Comparison of ENCODE assay signal across 1 mouse cellular context in the genomic region with DNA sequence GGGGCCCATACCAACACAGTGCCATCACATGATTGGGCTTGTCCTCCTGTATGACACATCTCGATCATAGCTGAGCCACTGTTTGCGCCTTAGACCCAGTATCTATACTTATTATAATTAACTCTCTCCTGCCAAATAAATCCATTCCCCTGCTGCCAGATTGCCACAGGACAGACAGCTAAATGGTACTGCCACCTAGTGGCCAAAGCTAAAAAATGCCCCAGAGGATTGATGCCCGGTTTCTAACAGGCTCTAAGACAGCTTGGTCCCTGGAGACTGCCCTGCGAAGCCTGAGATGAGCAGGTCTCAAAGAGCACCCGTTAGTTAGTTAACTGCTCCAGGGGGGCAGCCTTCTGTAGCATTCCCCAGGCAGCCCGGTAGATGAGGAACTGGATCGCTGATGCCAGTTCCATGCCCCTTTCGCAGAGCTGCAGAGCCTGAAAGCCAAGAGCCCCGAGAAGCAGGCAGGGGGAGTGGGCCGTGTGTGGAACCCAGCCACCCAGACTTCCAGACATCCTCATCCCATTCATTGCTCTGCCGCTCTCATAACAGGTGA.
A peak's percentile ranks its signal among the peaks of the same experiment; 100 is the strongest.
TF ChIP-seq lines count a peak whose summit lies in the region.

No protein-coding gene starts in this region.

TF ChIP-seq in CH12.LX, 34 proteins besides CTCF, POLR2A, EP300 and RAD21 (continued from another document):
- TF ChIP-seq SMC3 (IDR thresholded peaks at IDR 0.05; ENCODE audit: low read depth, low read length) (peak; percentile 90), CHD2 (IDR thresholded peaks at IDR 0.05; ENCODE audit: low read length) (no peak), BHLHE40 (IDR thresholded peaks at IDR 0.05; ENCODE audit: low read depth, low read length) (no peak), MYC (IDR thresholded peaks at IDR 0.05; ENCODE audit: low read depth, low read length) (0 out of 2 replicates have a peak, but pooled peaks have one; percentile 22), RCOR1 (conservative IDR thresholded peaks at IDR 0.05; ENCODE audit: low read depth, low read length) (no peak), TCF12 (IDR thresholded peaks at IDR 0.05; ENCODE audit: low read depth, low read length) (no peak), IRF4 (IDR thresholded peaks at IDR 0.05; ENCODE audit: low read depth, low read length) (0 out of 2 replicates have a peak, but pooled peaks have one; percentile 21)
